Mouse (Mus musculus) heart, postnatal 0 days (tissue): ENCODE measurements at regions not wholly inside any gene's neighbourhood (a gene's known extent, or its start where the extent isn't known, plus 50 kb on each side); places are given as distances from the start of the nearest gene placed in this dataset.

Experiments used
- ATAC-seq: fragments of 200-750 bp; cut with Nextera tagmentation; 2 replicates; pipeline ENCODE4 v1.8.0; 2017; ENCODE audit warnings: low read depth, moderate number of reproducible peaks, moderate library complexity; ENCODE audit not compliant: insufficient read depth
- DNase-seq: peaks from one replicate; pipeline ENCODE4 v3.0.0-alpha.2; 2016; ENCODE audit warnings: low spot score
- H3K27ac ChIP-seq: fragments of 300-500 bp; sonication (generic); 2 replicates; pipeline ENCODE4 v1.5.1; 2014; ENCODE audit warnings: low read depth, mild to moderate bottlenecking
- H3K27me3 ChIP-seq: fragments of 300-500 bp; sonication (generic); 2 replicates; pipeline ENCODE4 v1.6.1; 2014; ENCODE audit warnings: low read length, mixed read lengths; ENCODE audit not compliant: control insufficient read depth, insufficient read depth
- H3K36me3 ChIP-seq: fragments of 300-500 bp; sonication (generic); replicated peaks from 2 replicates; pipeline ENCODE4 v1.6.1; 2014; ENCODE audit warnings: low read length, mixed read lengths; ENCODE audit not compliant: control insufficient read depth, insufficient read depth
- H3K4me1 ChIP-seq: fragments of 300-500 bp; sonication (generic); 2 replicates; pipeline ENCODE4 v1.6.1; 2014; ENCODE audit warnings: antibody characterized with exemption; ENCODE audit not compliant: control insufficient read depth, insufficient read depth
- H3K4me2 ChIP-seq: fragments of 300-500 bp; sonication (generic); 2 replicates; pipeline ENCODE4 v1.6.1; 2014; ENCODE audit warnings: low read depth, mild to moderate bottlenecking, low read length, moderate library complexity
- H3K4me3 ChIP-seq: fragments of 300-500 bp; sonication (generic); 2 replicates; pipeline ENCODE4 v1.5.1; 2014; ENCODE audit warnings: low read depth, low read length
- H3K9ac ChIP-seq: fragments of 300-500 bp; sonication (generic); replicated peaks from 2 replicates; pipeline ENCODE4 v1.6.1; 2014; ENCODE audit warnings: low read depth, low read length, mixed read lengths
- H3K9me3 ChIP-seq: fragments of 300-500 bp; sonication (generic); replicated peaks from 2 replicates; pipeline ENCODE4 v1.6.1; 2016; ENCODE audit warnings: low read length; ENCODE audit not compliant: control insufficient read depth
- CTCF ChIP-seq: IDR thresholded peaks from 2 replicates; pipeline ENCODE4 v1.5.1; 2016; ENCODE audit warnings: antibody characterized with exemption, control low read depth, low read depth
- EP300 ChIP-seq: IDR thresholded peaks from 2 replicates; pipeline ENCODE4 v1.6.1; 2016; ENCODE audit warnings: antibody characterized with exemption, low read depth
- WGBS: fragments of 180-500 bp; shearing (Covaris S2); extraction: QIAGEN DNeasy Blood & Tissue Kit; methylation state at CpG from one replicate; pipeline ENCODE4 v1.1.7; 2014; 5-methylcytosine and 5-hydroxymethylcytosine counted together

DNA sequence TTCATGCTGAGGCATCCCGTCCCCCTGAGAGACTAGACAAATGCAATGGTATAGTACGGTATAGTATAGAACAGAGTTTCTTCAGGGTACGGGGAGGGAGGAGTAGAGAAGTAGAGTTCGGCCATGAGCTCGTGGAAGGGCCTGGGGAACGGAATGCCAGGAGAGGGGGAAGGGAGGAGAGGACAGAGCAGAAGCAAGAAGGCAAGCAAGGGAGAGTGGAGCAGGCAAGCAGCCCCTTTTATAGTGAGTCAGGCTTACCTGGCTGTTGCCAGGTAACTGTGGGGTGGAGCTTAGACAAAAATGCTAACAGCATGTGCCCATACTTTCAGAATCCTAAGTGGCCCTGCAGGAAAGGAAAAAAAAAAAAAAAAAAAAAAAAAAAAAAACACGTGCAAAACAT lies 174.7 kb upstream of the Dapk1 start:
- Histone ChIP-seq H3K4me1 (peaks cover 3% of the 10 kb centered on the region; the same call in 1 of the 2 replicates), H3K36me3 (no peaks in the 10 kb centered on the region), H3K4me2 (no peak overlapping the region), H3K4me3 (no peak overlapping the region), H3K27me3 (no peaks in the 10 kb centered on the region), H3K27ac (no peak overlapping the region), H3K9me3 (no peaks in the 10 kb centered on the region), H3K9ac (no peak overlapping the region)
- DNase-seq (no peak), ATAC-seq (no peak)
- TF ChIP-seq EP300 (no peak), CTCF (no peak)
- 50% methylated on average over 7 of the region's 7 CpGs for WGBS

DNA sequence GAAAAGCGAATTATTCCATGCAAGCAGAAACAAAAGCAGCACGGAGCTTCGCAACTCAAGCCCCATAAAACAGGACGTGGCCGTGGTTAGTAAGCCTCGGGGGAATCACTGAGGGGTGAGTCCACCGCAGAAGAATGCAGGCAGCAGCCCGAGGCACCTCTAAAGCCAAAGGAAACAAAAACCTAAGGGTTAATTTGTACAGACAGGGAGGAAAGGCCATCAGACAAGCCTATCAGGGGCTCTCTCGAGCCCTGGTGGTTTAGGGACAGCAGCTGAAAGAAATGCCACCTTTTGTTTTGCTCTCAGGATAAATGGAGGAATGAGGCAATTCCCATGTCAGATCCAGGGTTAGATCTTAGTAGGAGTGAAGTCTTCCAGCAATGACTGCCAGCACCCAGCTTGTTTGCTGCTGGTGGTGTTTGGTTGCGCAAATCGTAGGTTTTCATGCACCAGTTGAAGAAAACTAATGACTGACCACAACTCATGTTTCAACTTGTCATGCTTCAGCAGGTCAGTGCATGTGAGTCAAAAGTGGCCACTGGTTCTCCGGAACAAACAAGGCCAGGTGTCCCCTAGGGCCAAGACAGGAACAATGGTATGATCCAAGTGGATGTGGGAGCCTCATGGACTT lies 173.9 kb upstream of the Dapk1 start:
- 0 out of 2 replicates have a peak, but pooled peaks have one; percentile 20 for ATAC-seq
- Histone ChIP-seq H3K4me3 (no peak overlapping the region), H3K27me3 (no peaks in the 10 kb centered on the region), H3K4me1 (peaks cover 3% of the 10 kb centered on the region; the same call in 1 of the 2 replicates), H3K36me3 (no peaks in the 10 kb centered on the region), H3K9ac (no peak overlapping the region), H3K4me2 (no peak overlapping the region), H3K27ac (peak overlapping the region; percentile 15; the same call in 1 of the 2 replicates), H3K9me3 (peaks cover under 1% of the 10 kb centered on the region; the same call in 1 of the 2 replicates)
- TF ChIP-seq CTCF, result no peak
- no peak for TF ChIP-seq EP300
- DNase-seq, result no peak
- 40% methylated on average over 12 of the region's 12 CpGs for WGBS

DNA sequence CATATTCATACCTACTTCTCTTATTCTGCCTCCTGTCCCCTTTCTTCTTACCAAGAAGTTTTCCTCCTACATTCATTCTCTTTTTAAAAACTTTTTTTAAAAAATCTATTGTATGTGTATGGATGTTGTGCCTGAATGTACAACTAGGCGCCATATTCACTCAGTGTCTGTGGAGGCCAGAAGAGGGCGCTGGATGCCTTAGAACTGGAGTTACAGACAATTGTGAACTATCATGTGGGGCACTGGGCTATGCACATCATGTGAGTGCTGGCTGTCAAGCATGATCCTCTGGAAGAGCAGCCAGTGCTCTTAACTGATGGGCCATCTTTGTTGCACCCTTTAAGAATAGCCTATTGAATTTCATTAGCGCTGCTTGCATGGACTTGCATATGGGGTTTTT lies 172.6 kb upstream of the Dapk1 start:
- no peaks in the 10 kb centered on the region for H3K36me3 ChIP-seq
- H3K4me2 ChIP-seq, result no peak overlapping the region
- ATAC-seq (no peak), DNase-seq (no peak)
- H3K4me3 ChIP-seq, result no peak overlapping the region
- TF ChIP-seq CTCF (peak; percentile 25; the same call in 1 of the 2 replicates), EP300 (no peak)
- H3K27ac ChIP-seq, result no peak overlapping the region
- peaks cover 4% of the 10 kb centered on the region; the same call in 1 of the 2 replicates for H3K9me3 ChIP-seq
- H3K9ac ChIP-seq, result no peak overlapping the region
- no peaks in the 10 kb centered on the region for H3K27me3 ChIP-seq
- 76% methylated on average over 3 of the region's 3 CpGs for WGBS
- H3K4me1 ChIP-seq, result peaks cover 3% of the 10 kb centered on the region; the same call in 1 of the 2 replicates

- no peak overlapping the region for H3K4me2 ChIP-seq
- TF ChIP-seq EP300, result no peak
- TF ChIP-seq CTCF, result no peak
These were observed 170.3 kb upstream of the Dapk1 start for GRCm38 (mm10) chr13:60431412-60431811.

GRCm38 (mm10) chr13:60434221-60435210 lies 167.2 kb upstream of the Dapk1 start:
- Histone ChIP-seq H3K4me1 (no peaks in the 10 kb centered on the region), H3K9ac (no peak overlapping the region), H3K4me2 (no peak overlapping the region), H3K4me3 (no peak overlapping the region), H3K36me3 (no peaks in the 10 kb centered on the region), H3K27me3 (no peaks in the 10 kb centered on the region), H3K9me3 (peaks cover 4% of the 10 kb centered on the region; the same call in 1 of the 2 replicates), H3K27ac (no peak overlapping the region; the same call in 1 of the 2 replicates)
- 65% methylated on average over 11 of the region's 11 CpGs for WGBS
- ATAC-seq (no peak), DNase-seq (no peak)
- TF ChIP-seq EP300 (no peak), CTCF (no peak)

More at GRCm38 (mm10) chr13:60431412-60431811, 170.3 kb upstream of the Dapk1 start:
- H3K4me1 ChIP-seq, result peaks cover 3% of the 10 kb centered on the region; the same call in 1 of the 2 replicates
- no peak overlapping the region for H3K27ac ChIP-seq
- ATAC-seq (no peak), DNase-seq (no peak)
- no peak overlapping the region for H3K9ac ChIP-seq
- peaks cover 4% of the 10 kb centered on the region; the same call in 1 of the 2 replicates for H3K9me3 ChIP-seq
- no peak overlapping the region for H3K4me3 ChIP-seq
- H3K36me3 ChIP-seq, result no peaks in the 10 kb centered on the region
- WGBS, result 85% methylated on average over 8 of the region's 8 CpGs
- no peaks in the 10 kb centered on the region for H3K27me3 ChIP-seq
